Mouse (Mus musculus) cerebellum, adult 2 months (tissue): ENCODE results near the gene Fgfr2.

Experiments
- CTCF ChIP-seq: fragments of 200-500 bp; IDR thresholded peaks from 2 replicates; pipeline ENCODE4 v1.5.1; 2011; ENCODE audit warnings: low read depth, mild to moderate bottlenecking, control low read depth, low read length, moderate library complexity, borderline replicate concordance; ENCODE audit not compliant: insufficient read depth
- POLR2A ChIP-seq: fragments of 200-500 bp; IDR thresholded peaks from 2 replicates; pipeline ENCODE4 v1.6.1; 2011; ENCODE audit warnings: low read length, control low read depth, borderline replicate concordance; ENCODE audit not compliant: insufficient read depth

DNA sequence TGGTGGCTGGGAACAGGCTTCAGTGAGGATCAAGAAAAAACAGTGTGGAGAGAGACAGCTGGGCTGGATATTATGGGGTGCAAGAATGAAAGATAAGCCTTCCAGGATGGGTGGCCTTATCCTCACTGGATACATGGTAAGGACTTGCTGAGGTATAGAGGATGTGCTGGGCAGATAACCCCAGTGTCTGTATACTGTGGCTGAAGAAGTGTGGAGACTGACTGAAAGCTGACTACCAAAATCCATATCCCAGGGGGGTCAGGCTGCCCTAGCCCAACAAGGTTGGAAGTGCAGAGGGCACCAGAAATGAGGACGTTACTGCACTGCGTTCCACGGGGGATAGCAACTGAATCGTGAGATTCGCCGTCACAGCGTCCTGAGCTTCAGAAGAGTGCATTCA, 2742.8 kb downstream of the Fgfr2 start:
- TF ChIP-seq CTCF (no peak), POLR2A (no peak)
